Mouse (Mus musculus): Measurements from ENCODE around the gene Gm20458. TPM values are rescaled to one million over a fixed set of nuclear protein-coding genes. Genes with fewer than 3 reads are reported as not detected.

Gm20458 gene
- total RNA-seq, 1 experiment from 2014 or later: not detected

- no peak for ATAC-seq (replicated peaks in 1 of 2; ENCODE audit: insufficient read depth in 1 of 2, low FRiP score in 2 of 2, low TSS enrichment in 1 of 2, low read depth in 1 of 2, poor library complexity in 2 of 2, severe bottlenecking in 2 of 2)
Measured at GRCm38 (mm10) chr2:164510621-164511190, 49.9 kb downstream of the Gm20458 start.

DNA sequence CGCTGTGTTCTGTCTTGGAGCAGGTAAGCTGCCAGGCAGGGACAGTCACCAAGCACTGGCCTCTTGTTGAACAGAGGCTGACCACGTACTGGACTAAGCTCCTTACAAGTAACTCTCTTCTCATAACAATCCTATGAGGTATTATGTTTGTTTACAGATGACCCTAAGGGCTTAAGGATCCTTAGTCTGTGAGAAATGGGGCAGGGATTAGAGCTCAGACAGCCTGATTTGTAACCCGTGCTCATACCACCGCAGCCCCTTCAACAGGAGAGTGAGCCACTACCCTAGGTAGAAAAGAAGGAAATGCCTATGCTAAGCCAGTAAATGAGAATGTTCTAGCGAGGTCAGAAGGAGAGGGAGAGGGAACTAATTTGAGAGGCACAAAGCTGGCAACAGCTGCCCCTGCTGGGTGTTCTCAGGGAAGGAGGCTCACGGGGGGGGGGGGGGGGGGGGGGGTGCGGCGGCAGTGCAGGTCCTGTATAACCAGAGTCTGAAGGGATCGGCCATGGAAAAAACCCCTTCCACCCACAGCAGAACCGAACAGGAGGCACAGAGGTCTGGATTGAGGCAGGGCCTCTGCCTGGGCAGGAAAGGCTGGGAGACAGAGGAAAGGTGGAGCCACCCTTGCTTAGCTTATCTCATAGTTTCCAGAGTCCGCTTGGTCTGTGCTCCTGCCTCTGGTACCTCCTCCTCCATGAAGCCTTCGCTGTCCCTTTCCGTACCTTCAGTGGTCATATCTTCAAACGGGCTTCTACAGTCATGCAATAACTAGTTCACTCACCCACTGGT, 51.5 kb downstream of the Gm20458 start:
- ATAC-seq (replicated peaks in 1 of 2; ENCODE audit: insufficient read depth in 1 of 2, low FRiP score in 2 of 2, low TSS enrichment in 1 of 2, low read depth in 1 of 2, poor library complexity in 2 of 2, severe bottlenecking in 2 of 2): no peak

GRCm38 (mm10) chr2:164513389-164513788, 52.6 kb downstream of the Gm20458 start:
- ATAC-seq (replicated peaks in 1 of 2; ENCODE audit: insufficient read depth in 1 of 2, low FRiP score in 2 of 2, low TSS enrichment in 1 of 2, low read depth in 1 of 2, poor library complexity in 2 of 2, severe bottlenecking in 2 of 2): no peak

GRCm38 (mm10) chr2:164514916-164515315, 54.1 kb downstream of the Gm20458 start:
- no peak for ATAC-seq (replicated peaks in 1 of 2; ENCODE audit: insufficient read depth in 1 of 2, low FRiP score in 2 of 2, low TSS enrichment in 1 of 2, low read depth in 1 of 2, poor library complexity in 2 of 2, severe bottlenecking in 2 of 2)

- ATAC-seq (replicated peaks in 1 of 2; ENCODE audit: insufficient read depth in 1 of 2, low FRiP score in 2 of 2, low TSS enrichment in 1 of 2, low read depth in 1 of 2, poor library complexity in 2 of 2, severe bottlenecking in 2 of 2): no peak
Measured at GRCm38 (mm10) chr2:164515897-164516296, 55.1 kb downstream of the Gm20458 start.

- no peak for ATAC-seq (replicated peaks in 1 of 2; ENCODE audit: insufficient read depth in 1 of 2, low FRiP score in 2 of 2, low TSS enrichment in 1 of 2, low read depth in 1 of 2, poor library complexity in 2 of 2, severe bottlenecking in 2 of 2)
Measured at GRCm38 (mm10) chr2:164516592-164516991, 55.8 kb downstream of the Gm20458 start.

DNA sequence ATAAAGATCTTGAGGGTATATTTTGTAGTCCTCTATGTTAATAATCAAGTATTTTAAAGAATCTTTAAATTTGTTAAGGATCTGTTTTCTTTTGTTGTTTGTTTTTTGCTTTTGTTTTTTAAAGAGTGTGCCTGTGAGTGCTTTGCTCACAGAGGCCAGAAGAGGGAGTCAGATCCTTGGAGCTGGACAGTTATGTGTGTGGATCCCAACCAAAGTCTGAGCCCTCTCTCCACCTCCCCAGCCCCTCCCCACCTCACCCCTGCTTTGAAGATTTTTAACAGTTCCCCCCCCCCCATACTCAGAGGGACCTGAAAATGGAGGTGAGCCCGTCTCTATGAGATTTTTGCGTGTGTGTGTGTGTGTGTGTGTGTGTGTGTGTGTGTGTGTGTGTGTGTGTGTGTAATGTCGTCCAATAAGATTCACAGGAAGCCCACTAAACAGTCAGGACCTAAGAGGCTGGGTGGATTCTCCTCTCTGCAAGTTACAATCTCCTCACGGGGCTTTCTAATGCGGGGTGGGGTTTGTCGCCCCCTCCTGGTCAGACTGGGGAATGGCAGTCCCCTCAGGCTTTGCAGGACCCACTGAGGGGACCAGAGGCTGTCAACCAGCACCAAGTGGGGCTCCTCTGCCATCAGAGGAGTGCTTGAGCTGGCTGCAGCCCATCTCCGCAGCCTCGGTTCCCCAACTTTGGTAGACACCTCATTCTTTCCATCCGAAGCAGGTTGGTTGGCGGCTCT, 56.9 kb downstream of the Gm20458 start:
- 0 out of 4 replicates have a peak, but pooled peaks of 1 of the 2 experiments have one; percentile 39 for ATAC-seq (replicated peaks in 1 of 2; ENCODE audit: insufficient read depth in 1 of 2, low FRiP score in 2 of 2, low TSS enrichment in 1 of 2, low read depth in 1 of 2, poor library complexity in 2 of 2, severe bottlenecking in 2 of 2)

DNA sequence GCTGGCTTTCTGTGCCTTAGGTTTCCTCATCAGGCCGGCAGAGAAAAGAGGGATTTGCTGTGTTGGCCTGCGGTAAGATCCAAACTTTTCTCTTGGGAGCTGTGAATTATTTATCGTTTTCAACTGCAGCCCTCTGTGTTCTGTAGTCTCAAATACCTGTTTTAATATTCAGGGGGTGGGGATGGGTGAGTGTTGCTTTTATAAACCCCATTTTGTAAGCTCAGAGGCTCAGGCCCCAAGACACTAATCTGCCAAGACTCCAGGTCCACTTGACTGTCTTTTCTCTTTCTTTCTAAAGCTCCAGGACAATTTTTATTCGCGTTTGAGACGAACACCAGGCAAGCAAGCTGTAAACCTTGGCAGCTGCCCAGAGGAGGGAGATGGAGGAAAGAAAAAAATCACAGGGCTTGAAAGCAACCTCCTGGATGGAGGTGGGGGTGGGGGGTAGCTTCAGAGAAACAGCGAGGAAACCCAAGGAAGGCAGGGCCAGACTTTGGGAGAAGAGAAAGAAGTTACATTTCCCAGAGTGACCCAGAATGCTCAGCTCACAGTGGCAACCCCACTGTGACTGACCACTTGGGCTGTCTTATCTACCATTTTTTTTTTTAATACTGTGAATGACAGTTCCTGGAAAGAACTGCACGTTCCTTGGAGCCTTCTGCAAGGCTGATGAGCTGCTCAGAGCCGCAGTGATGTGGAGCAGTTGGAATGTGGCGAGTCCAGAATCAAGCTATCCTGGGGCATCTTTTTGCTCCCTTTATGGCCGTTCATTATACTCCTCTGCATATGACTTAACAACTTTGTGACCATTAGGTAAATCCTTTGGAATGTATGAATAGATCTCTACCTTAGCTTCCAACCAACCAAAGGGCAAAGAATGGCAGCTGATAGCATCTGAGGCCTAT, 57.8 kb downstream of the Gm20458 start:
- no peak for ATAC-seq (replicated peaks in 1 of 2; ENCODE audit: insufficient read depth in 1 of 2, low FRiP score in 2 of 2, low TSS enrichment in 1 of 2, low read depth in 1 of 2, poor library complexity in 2 of 2, severe bottlenecking in 2 of 2)

DNA sequence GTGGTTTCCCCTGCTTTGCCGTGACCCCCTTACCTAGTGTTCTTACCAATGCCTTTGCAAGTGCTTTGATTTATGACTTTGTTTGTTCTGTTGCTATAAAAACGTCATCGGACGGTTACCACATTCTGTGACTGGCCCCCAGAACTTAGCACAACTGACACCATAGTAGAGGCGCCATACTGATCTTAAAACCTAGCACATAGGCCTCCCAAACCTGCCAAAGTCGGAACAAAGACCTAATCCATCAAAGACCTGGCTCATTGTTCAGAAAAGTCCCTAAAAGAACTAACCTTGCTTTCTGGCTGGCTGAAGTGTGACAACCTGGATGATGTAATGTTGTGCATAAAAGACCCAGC, 58.4 kb downstream of the Gm20458 start:
- ATAC-seq (replicated peaks in 1 of 2; ENCODE audit: insufficient read depth in 1 of 2, low FRiP score in 2 of 2, low TSS enrichment in 1 of 2, low read depth in 1 of 2, poor library complexity in 2 of 2, severe bottlenecking in 2 of 2): no peak

GRCm38 (mm10) chr2:164520782-164521181, 60.0 kb downstream of the Gm20458 start:
- peak; percentile 64 to 74 for ATAC-seq (replicated peaks in 1 of 2; ENCODE audit: insufficient read depth in 1 of 2, low FRiP score in 2 of 2, low TSS enrichment in 1 of 2, low read depth in 1 of 2, poor library complexity in 2 of 2, severe bottlenecking in 2 of 2)

DNA sequence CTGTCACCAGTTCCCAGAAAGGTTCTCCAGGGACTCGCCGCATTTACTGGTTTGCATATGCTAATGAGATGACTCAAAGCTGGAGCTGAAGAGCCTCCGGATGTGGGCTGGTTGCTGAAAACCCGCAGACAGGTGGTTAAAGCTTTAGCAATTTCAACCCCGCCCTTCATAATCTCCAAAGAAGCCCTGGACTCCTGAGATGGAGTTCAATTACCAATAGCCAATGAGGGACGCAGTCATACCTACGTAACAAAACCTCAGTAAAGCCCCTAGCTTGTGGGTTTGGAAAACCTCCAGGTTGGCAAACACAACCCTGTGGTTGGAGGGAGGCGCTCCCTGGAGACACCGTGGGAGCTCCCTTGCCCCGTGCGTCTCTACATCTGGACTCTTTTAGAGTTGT, 61.1 kb downstream of the Gm20458 start:
- peak; percentile 86 to 89 for ATAC-seq (replicated peaks in 1 of 2; ENCODE audit: insufficient read depth in 1 of 2, low FRiP score in 2 of 2, low TSS enrichment in 1 of 2, low read depth in 1 of 2, poor library complexity in 2 of 2, severe bottlenecking in 2 of 2)

DNA sequence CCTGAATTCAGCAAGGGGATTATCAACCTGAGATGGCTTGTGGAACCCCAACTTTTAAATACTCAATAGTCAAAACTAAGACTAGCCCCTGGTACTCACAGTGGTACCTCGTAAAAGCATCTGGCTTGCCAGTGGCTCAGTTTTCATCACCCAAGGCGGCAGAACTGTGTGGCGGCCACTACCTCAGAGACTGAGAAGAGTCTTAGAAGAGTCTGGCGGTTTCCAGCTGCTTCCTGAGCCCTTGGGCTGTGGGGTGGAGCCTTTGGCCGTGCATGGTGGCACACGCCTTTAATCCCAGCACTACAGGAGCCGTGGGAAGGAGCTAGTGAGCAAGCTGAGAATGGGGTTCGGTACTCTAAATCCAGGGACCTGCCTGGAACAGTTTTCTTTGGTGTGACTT, 61.5 kb downstream of the Gm20458 start:
- peak; percentile 23 to 36; a peak in 3 of 4 replicates for ATAC-seq (replicated peaks in 1 of 2; ENCODE audit: insufficient read depth in 1 of 2, low FRiP score in 2 of 2, low TSS enrichment in 1 of 2, low read depth in 1 of 2, poor library complexity in 2 of 2, severe bottlenecking in 2 of 2)

- no peak for ATAC-seq (replicated peaks in 1 of 2; ENCODE audit: insufficient read depth in 1 of 2, low FRiP score in 2 of 2, low TSS enrichment in 1 of 2, low read depth in 1 of 2, poor library complexity in 2 of 2, severe bottlenecking in 2 of 2)
Measured at GRCm38 (mm10) chr2:164523301-164523773, 62.6 kb downstream of the Gm20458 start.

DNA sequence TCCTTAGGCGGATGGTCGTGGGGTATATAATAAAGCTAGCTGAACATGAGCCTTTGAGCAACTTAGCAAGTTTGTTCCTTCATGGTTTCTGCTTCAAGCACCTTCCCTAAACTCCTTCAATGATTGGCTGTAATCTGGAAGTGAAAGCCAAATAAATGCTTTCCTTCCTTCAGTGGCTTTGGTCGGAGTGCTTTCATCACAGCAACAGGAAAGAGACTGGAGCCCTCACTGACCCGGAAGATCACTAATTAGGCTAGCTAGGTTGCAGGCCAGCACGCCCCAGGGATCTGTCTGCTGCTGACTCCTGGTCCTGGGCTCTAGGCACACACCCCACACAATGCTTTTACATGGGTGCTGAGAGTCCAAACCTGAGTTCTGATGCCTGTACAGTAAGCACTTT, 67.8 kb downstream of the Gm20458 start:
- ATAC-seq (replicated peaks in 1 of 2; ENCODE audit: insufficient read depth in 1 of 2, low FRiP score in 2 of 2, low TSS enrichment in 1 of 2, low read depth in 1 of 2, poor library complexity in 2 of 2, severe bottlenecking in 2 of 2): no peak

- ATAC-seq (replicated peaks in 1 of 2; ENCODE audit: insufficient read depth in 1 of 2, low FRiP score in 2 of 2, low TSS enrichment in 1 of 2, low read depth in 1 of 2, poor library complexity in 2 of 2, severe bottlenecking in 2 of 2): peak; percentile 70 to 71
Measured at GRCm38 (mm10) chr2:164531169-164531568, 70.4 kb downstream of the Gm20458 start.

- ATAC-seq (replicated peaks in 1 of 2; ENCODE audit: insufficient read depth in 1 of 2, low FRiP score in 2 of 2, low TSS enrichment in 1 of 2, low read depth in 1 of 2, poor library complexity in 2 of 2, severe bottlenecking in 2 of 2): no peak
Measured at GRCm38 (mm10) chr2:164534315-164534714, 73.5 kb downstream of the Gm20458 start.

DNA sequence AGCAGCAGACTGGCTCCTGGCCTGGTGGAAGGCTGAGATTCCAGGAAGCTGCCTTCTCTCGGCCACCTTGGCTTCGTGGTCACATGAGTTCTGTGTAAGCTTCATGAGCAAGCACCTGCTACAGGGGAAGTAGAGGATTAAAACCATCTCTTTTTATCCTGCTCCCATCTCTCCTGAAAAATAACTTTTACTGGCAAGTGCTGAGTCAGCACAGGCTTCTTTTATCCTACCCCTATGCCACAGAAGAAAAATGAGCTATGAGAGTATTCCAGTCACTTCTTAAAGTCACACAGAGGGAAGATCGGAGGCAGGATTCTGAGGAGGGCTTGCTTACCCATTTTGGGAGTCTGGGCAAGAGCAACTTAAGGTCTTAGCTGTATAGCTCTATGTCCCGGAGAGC, 76.2 kb downstream of the Gm20458 start:
- ATAC-seq (replicated peaks in 1 of 2; ENCODE audit: insufficient read depth in 1 of 2, low FRiP score in 2 of 2, low TSS enrichment in 1 of 2, low read depth in 1 of 2, poor library complexity in 2 of 2, severe bottlenecking in 2 of 2): no peak
